Mouse (Mus musculus): ENCODE measurements around the gene Fam151b.

The Fam151b gene

DNA sequence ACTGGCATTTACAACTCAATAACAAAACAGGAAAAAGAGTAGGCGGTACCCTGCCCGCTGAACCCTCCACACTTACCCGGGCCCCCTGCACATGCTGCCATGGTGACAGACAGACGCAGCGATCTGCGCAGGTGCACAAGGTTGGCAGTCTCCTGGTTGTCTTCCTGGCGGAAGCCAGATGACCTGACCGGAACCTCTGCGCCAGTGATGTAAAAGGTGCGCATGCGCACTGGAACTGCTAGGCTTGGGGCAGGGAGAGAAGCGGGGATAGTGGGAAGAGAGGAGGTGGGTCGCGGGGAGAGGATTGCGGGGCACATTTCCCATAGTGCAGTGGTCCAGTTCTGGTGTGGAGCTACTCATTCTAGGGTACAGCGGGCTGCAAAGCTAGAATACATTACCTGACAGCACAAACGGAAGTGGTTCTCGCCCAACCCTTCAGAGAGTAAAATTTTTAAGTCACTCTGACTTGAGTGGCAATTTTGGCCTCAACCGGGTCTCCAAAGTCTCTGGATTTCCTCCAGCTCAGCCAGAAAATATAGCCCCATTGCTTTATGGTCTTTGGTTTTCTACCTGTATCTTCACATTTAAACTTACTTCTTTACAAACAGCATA, at the start of gene Fam151b:
Gene Fam151b, minus strand, starts transcription at position 164 of the 612 bp plus-strand sequence.
- peak; percentile 88 to 94 for DNase-seq (ENCODE audit: low spot score in 2 of 2)

DNA sequence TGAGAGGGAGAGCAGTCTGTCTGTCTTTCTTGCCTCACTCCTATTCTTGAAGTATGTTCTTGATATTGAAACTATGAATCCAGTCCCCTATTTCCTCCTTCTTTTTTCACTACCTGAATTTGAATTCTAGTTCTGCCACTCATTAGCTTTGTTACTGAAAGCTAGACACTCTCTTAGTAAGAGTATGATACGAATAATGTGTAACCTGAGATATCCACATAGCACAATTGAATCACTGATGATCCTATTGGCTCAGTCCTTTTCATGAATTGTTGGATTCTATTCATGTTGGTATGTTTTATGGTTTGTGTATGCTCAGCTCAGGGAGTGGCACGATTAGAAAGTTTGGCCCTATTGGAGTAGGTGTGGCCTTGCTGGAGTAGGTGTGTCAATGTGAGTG, 48.4 kb upstream of the Fam151b start:
- DNase-seq (ENCODE audit: low spot score in 2 of 2) = no peak

DNA sequence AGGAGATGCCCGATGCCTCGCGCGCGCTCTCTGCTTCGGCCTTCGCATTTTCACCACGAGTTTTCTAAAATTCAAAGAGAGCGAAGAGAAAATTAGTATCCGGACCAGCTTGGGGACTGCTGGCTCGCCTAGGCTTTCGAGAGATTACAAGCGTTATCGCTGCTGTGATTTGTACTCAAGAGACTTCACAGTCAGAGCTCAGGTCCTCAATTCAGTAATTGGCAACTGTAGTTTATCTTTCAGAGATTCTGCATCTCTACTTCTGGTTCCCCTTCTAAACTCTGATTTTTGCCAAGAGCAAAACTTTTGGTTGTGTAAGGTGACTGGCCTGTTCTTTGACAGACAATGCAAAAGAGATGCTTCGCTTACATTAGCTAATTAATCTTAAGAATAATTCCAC, 47.4 kb upstream of the Fam151b start:
- no peak for DNase-seq (ENCODE audit: low spot score in 2 of 2)

DNA sequence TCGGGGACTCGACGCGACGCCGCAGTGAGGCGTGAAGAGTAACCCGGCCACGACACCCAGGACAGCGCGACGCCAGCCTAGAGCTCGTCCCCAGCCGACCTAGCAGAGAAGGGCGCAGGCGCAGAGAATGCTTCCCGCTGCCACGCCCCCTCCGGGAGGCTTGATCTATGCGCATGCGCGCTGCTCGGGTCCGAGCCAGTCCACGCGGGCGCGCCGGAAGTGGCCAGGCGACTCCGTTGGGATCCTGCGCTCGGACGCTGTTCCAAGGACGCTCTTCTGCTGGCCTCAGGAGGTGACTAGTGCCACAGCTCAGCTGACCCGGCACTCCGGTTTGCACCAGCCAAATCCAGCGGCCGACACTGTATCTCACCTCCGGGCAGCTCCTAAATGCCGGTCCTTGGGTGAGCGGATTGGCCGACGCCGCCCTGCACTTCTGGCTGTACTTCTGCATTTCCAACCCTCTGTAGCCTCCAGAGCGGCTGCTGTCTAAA, 47.0 kb upstream of the Fam151b start, which contains the start of gene Zfyve16:
Gene Zfyve16, minus strand, starts transcription at position 148 of the 491 bp plus-strand sequence.
- DNase-seq (ENCODE audit: low spot score in 2 of 2) = peak; percentile 97 to 98

DNA sequence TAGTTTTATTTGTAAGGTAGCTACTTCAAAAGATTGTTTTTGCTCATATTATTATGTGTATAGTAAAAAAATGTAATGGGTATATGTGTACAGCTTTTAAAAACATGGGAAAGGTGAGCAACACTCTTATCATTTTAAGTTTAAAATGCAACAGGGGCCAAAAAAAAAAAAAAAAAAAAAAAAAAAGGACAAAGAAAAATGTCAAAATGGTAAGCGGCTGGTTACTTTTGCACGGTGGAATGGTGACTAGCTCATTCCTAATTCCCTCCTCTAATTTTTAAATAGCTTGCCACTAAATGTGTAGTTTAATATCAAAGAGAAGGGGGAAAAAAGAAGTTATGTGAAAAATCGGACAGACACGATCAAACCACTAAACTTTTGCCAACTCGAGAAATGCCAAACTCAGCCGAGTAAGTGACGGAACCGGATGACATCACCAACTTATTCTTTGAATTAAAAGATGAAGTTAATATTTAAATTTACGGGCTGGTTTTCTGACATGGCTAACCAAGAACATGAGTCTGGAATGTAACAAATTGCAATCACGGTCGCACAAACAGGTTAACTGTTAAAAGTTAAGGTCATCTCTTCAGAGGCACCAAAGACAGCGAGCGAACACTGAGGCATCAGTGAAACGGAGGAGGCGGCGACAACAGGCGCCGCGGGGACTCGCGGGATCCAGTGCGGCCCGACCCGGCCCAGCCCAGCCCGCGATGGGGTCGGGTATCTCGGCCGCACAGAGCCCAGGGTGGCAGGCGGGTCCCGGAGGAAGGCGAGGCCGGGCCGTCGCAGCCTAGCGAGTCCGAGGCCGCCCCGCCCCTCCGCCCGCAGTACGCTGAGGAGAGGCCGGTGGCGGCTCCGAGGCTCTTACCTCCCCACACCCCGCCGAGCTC, 46.3 kb upstream of the Fam151b start:
- no peak for DNase-seq (ENCODE audit: low spot score in 2 of 2)

DNA sequence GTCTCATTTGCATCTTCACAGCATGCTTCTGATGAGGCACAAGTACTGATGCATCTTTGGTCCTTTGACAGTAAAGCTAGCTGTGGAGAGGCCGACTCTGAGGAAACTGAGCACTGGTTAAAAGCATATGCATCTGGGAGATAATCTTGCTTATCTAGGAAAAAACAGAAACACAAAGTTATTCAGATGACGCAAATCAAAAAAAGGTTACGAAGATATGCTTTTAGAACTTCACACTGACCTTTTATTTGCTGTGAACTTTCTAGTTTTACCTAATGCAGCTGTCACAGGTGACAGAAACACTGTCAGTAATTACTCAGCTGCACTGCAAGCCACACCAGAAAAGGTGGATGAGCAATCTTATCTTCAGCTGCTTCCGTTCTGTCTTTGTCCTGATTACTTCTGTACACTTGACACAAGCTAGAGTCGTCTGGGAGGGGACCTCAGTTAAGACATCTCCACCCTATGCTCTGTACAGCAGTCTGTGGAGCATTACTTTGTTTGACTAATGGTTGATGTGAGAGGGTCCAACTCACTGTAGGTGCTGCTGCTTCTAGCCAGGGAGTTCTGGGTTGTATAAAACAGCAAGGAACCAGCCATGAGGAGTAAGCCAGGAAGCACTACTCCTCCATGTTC, 39.5 kb upstream of the Fam151b start:
- DNase-seq (ENCODE audit: low spot score in 2 of 2) = no peak

DNA sequence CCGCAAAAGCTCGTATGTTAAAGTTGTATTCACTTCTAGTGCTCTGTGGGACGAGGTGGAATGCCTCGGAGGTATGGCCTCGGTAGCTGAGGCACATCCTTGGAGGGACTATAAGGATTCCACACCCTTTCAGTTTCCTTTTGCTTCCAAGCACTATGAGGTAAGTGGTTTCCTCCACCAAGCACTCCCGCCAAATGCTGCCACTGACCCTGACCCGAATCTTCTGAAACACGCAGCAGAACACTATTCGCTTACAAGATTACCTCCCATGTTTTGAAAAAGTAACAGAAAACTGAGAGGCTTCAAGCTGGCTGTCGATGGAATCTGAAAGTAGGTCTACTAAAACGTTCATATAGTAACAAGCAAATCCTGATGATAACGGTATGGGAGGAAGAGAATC, 21.1 kb upstream of the Fam151b start:
- DNase-seq (ENCODE audit: low spot score in 2 of 2) = no peak

DNA sequence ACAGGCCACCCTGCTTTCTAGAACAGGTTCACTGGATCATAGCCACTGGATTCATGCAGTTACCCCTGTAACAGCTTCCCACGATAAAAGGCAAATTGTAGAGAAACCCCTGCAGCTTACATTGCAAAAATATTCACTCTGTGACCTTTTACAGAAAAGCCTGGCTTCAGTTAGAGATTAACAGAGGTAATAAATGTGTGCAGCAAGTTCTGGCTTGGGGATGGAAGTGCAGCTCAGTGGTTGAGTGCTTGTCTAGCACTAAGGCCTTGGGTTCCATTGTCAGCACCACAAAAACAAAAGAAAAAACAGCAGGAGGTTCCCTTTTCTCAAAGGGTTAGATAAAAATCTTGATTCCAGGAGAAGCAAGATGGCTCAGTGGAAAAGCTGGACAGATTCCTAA, 8.1 kb upstream of the Fam151b start:
- DNase-seq (ENCODE audit: low spot score in 2 of 2) = no peak

DNA sequence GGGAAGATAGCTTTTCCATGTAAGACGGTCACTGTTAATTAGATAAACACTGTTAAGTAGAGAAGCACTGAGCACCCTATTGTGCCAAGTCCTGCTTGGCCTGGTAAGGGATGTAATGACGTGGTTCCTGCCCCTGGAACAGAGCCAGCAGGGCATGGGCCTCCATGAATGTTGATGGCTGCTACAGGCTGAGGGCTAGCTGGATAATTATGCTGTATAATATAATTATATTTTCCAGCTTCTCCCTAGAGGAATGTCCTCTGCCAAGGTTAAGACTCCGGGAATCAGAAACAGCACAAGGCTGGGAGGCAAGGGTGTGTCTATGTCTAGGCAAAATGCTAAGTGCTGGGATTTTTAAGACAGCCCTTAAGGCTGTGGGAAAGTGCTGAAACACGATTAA, 7.0 kb upstream of the Fam151b start:
- no peak for DNase-seq (ENCODE audit: low spot score in 2 of 2)

DNA sequence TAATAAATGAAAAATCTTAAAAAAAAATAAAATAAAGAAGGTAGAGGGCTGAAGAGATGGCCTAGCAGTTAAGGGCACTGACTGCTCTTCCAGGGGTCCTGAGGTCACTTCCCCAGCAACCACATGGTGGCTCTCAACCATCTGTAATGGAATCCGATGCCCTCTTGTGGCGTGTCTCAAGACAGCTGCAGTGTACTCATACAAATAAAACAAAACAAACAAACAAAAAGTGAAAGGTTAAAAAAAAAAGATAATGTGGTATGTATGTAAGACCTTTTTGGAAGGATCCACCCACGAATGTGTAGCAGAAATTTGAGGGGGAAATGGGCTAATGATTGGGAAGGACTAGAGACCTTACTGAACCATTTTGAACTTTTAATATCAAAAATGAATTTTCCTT, 467 bp downstream of the Fam151b start:
- peak; percentile 28 to 35 for DNase-seq (ENCODE audit: low spot score in 2 of 2)

DNA sequence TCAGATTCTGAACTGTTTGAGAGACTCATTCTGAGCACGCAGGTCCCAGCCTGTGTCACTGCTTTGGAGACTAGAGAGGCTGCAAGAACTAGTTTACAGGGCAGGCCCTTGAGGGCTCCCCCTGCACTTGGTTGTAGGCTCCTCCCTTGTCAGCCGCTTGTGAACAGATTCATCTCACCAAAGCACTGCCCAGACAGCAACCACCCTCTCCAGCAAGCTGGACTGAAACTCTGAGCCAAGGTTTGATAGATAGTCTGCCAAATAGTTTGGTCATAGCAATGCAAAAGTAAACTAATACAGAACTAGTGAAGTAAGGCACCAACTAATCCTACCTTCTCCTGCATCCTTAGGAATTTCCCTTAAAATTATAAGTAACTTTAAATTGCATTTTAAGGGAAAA, 13.7 kb downstream of the Fam151b start:
- DNase-seq (ENCODE audit: low spot score in 2 of 2) = no peak

DNA sequence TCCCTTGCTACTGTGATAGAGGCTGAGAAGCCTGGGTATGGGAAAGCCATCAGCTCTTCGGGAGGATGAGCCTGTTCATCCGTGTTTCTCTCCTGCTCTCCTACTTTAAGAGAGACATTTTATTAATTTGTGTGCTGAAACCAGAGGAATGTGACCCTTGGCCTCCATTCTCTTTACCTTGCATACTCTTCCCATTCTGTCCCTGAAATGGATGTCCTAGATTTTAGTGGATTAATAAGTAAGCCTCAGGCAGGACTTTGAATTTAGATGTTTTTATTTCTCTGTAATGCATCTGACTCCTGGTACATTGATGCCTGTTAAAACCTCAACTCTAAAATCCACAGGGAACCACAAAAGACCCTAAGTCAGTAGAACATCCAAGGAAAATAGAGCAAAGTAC, 14.4 kb downstream of the Fam151b start:
- DNase-seq (ENCODE audit: low spot score in 2 of 2) = no peak

DNA sequence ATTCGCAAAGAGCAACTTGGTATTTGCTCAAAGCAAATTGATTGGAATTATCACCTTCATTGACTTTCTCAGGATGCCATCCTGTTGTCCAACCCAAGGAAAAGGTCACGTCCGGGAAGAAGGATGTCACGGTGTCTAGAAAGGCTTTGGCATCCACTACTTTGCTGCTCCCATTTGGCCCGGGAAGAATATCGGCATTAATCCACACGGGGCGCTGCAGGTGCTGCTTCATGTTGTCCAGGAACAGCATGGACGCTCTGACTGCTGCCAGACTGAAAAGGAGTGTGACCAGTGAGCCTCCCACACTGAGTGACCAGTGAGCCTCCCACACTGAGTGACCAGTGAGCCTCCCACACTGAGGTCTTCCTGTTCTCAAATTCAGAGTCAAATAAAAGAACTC, 15.9 kb downstream of the Fam151b start:
- DNase-seq (ENCODE audit: low spot score in 2 of 2) = no peak

DNA sequence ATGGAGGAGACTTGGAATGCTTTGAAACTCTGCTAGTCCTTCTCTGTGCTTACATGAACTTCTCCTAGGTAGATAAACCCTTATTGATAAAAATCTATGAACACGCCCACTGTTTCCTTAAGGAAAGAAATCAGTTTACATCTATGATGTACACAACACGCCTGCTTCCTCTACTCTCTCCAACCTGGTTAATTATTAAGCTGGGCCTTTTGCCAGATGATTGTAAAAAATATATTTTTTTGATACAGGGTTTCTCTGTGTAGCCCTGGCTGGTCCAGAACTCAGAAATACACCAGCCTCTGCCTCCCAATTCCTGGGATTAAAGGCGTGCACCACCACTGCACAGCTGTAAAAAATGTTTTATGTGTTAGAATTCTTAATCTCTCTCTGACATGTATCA, 19.1 kb downstream of the Fam151b start:
- no peak for DNase-seq (ENCODE audit: low spot score in 2 of 2)

DNA sequence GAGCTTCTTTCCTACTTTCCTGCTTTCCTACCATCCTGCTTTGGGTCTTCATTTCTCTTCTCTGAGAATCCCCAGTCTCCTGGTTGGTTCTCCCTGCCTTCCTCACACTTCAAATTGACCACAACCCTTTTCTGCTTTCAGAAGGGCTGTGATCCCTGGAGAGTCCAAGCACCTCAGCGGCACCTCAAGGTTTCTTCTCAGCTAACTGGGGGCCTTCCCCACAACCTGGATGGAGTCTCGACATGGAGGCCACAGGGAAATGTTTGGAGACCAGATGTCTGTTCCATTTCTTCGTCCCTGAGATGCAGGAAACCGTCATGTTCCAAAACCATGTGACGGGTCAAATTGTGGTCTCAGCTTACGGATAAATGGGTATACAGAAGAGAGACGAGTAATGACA, 36.9 kb downstream of the Fam151b start:
- DNase-seq (ENCODE audit: low spot score in 2 of 2) = no peak

DNA sequence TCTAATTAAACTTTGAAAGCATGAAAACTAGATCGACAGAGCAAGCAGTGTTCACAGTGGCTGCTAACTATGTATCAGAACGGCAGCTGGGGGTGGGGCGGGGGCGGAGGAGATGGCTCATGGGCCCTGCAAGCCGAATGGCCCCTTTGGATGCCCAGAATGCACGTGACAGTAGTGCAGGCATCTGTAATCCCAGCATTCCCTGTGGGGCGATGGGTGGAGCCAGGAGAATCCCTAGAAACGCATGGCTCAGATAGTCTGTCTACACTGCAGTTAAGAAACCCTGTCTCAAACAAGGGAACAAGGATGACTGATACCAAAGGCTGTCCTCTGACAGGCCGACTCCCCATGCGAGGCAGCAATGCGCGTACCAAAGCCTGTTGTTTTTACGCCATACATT, 43.5 kb downstream of the Fam151b start:
- DNase-seq (ENCODE audit: low spot score in 2 of 2) = no peak

DNA sequence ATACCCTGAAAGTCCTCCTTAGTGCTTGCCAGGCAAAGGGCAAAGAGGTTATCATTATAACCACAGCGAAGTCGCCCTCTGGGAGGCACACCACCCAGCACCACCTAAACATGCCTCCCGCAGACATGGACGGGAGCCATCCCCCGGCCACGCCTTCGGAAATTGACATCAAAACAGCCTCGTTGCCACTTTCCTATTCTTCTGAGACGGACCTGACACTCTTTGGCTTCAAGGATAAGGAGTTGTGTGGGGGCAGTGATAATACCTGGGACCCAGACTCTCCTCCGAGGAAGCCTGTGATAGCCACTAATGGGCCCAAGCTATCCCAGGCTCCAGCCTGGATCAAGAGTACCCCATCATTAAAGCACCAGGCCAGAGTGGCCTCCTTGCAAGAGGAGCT, 45.2 kb downstream of the Fam151b start:
- DNase-seq (ENCODE audit: low spot score in 2 of 2) = no peak

DNA sequence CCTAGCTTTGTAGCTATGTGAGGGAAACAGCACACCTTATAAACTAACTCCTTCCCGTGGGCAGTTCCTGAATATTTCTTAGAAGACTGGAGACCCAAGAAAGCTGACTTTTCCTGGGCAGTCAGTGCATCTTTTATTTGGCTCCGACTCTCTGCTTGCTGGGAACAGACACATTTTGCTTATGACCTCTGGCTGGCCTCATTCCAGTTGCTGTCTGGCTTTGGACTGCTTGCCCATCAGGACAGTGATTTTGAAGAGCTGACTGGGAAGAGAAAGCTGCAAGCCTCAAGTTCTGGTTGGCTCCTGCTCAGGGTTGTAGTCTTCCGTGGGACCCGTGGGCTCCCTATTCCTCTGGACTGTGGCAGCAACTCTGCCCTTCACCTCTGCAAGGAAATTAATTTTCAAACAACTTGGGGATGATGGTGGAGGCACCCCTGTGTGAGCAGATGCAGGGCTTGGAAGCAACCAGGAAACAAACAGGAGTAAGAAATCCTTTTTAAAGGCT, 56.4 kb downstream of the Fam151b start:
- no peak for DNase-seq (ENCODE audit: low spot score in 2 of 2)

DNA sequence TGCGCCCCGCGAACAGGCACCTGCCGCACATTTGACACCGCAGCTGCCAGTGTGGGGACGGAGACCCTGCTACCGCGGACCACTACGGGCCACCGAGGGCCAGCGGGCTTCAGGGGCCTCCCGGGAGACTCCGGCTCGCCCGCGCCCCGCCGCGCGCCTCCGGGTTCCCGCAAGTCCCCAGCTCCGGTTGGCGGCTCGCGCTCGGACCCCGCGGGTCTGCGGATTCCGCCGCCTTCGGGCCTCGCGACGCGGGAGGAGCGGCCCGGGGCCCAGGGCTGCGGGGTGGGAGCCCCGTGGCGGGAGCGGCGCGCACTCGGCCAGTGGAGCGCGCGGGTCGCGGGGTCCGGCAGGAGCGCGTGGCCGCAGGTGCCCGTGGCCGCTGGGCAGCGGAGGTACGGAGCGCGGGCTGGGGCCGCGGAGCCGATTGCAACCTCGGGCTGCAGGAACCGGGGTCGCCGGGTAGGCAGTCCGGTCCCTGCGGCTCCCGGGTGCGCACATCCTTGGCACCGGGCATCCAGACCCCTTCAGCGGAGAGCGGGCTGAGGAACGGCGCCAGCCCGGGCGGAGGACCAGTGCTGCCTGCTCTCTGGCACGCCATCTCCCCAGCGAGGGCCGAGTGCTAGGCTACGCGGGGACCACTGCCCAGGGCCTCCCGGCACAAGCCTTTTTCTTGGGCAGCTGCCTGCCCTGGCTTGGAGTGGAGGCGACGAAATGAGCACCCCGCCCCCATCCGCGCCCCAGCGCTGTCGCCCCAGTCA, 57.3 kb downstream of the Fam151b start:
- no peak for DNase-seq (ENCODE audit: low spot score in 2 of 2)

DNA sequence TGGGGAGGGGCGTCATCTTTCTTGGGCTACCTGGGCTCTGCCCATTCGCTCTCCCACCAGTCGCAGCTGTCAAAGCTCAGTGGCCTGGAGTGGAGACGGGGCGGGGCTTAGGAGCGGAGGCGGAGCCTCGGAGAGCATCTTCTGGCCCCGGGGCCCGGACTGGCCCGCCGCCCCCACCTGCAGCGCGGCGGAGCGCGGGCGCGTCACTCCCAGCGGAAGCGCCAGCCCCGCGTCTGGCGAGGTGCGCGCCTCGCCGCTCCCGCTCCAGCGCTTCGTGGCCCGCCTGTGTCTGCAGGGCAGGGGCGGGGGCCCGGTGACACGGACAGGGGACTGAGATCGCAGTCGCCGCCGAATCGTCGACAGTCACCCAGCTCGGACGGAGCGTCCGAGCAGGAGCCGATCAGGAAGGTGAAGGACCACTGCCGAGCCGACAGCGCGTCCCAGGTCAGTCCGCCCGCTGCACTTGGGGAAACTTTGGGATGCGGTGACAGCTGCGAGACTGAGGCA, 58.0 kb downstream of the Fam151b start, which contains the start of gene Ankrd34b:
Gene Ankrd34b, plus strand, starts transcription at position 139 of the 507 bp plus-strand sequence.
- no peak for DNase-seq (ENCODE audit: low spot score in 2 of 2)

DNA sequence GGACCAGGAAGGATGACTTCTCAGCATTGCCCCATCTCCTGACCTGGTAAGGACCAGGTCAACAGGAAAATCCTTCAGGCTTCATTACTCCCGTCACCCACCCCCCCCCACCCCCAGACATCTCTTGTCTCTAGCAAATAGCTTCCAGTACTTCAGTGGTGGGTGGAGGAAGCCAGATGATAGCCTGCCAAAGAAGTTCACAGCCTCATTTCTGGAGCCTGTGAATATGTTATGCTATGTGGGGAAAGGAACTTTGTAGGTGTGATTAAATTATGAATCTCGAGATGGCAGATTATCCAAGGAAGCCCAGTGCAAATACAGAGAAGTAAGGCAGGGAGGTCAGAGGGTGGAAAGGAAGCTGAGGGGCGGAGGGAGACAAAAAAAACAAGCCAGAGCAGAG, 60.1 kb downstream of the Fam151b start:
- DNase-seq (ENCODE audit: low spot score in 2 of 2) = no peak
